Mouse (Mus musculus): ENCODE results near the gene Cacna1c.

GRCm38 (mm10) chr6:118755768-118756167 lies 440.4 kb downstream of the Cacna1c start:
- TF ChIP-seq EP300 (IDR thresholded peaks at IDR 0.05; ENCODE audit: low read depth) (no peak), CTCF (IDR thresholded peaks at IDR 0.05; ENCODE audit: low read depth) (no peak)

Data from liver, postnatal 0 days (tissue).